30 mouse cellular contexts compared by ENCODE assay signal in genomic region chr16:30221161-30221782, GRCm38 (mm10). TPM values are rescaled to one million over a fixed set of nuclear protein-coding genes. Genes with fewer than 3 reads are reported as not detected.
DNase-seq lines count a peak whose midpoint lies in the region; ATAC-seq and TF ChIP-seq lines count a peak whose summit lies in the region.
"Had no signal": no experiment of that assay in that cellular context is flagged by ENCODE, and none has a peak within 500 bp of the region (broad histone marks: within the 10 kb centered on the region; RNA-seq: fewer than 3 reads in every experiment).

No protein-coding gene starts in this region.

- no peaks in the 10 kb centered on the region for H3K36me3 ChIP-seq in kidney, adult 2 months (ENCODE audit: control insufficient read depth, insufficient read depth, low read length)
- H3K36me3 ChIP-seq in limb, embryonic 15.5 days: no peaks in the 10 kb centered on the region
- H3K36me3 ChIP-seq in limb, embryonic 10.5 days: no peaks in the 10 kb centered on the region
- H3K36me3 ChIP-seq: embryonic facial prominence, embryonic 13.5 days; forebrain, embryonic 10.5 days; G1E; heart, embryonic 10.5 days; heart, embryonic 13.5 days had no signal

- H3K4me3 ChIP-seq in kidney, adult 2 months (ENCODE audit: insufficient read depth, low read depth, low read length): no peak overlapping the region
- no peak overlapping the region for H3K4me3 ChIP-seq in limb, embryonic 15.5 days
- H3K4me3 ChIP-seq in limb, embryonic 10.5 days: no peak overlapping the region
- H3K4me3 ChIP-seq: embryonic facial prominence, embryonic 13.5 days; forebrain, embryonic 10.5 days; forebrain, embryonic 13.5 days; heart, adult 2 months; heart, embryonic 10.5 days; heart, embryonic 13.5 days had no signal

- H3K9me3 ChIP-seq in limb, embryonic 15.5 days: no peaks in the 10 kb centered on the region
- H3K9me3 ChIP-seq in limb, embryonic 10.5 days (replicated peaks): no peaks in the 10 kb centered on the region
- H3K9me3 ChIP-seq: embryonic facial prominence, embryonic 13.5 days; forebrain, embryonic 10.5 days; forebrain, embryonic 13.5 days; G1E; heart, embryonic 10.5 days; heart, embryonic 13.5 days had no signal

- ATAC-seq in limb, embryonic 15.5 days (ENCODE audit: insufficient number of reproducible peaks, low FRiP score, low TSS enrichment, low read depth): no peak
- ATAC-seq: forebrain, embryonic 13.5 days; forebrain, embryonic 16.5 days; hindbrain, postnatal 0 days; Patski had no signal

- 70% methylated on average over 13 of the region's 13 CpGs for WGBS in kidney, adult 2 months
- WGBS in limb, embryonic 15.5 days: 68% methylated on average over 13 of the region's 13 CpGs
- 69% methylated on average over 13 of the region's 13 CpGs for WGBS in limb, embryonic 10.5 days

- H3K27ac ChIP-seq in kidney, adult 2 months (ENCODE audit: insufficient read depth, low read depth, low read length): no peak overlapping the region
- H3K27ac ChIP-seq in limb, embryonic 15.5 days: peak overlapping the region; percentile 57; the same call in 1 of the 2 replicates
- no peak overlapping the region for H3K27ac ChIP-seq in limb, embryonic 10.5 days
- H3K27ac ChIP-seq: embryonic facial prominence, embryonic 13.5 days; forebrain, embryonic 10.5 days; forebrain, embryonic 13.5 days; heart, adult 2 months; heart, embryonic 10.5 days; heart, embryonic 13.5 days; hindbrain, embryonic 14.5 days; hindbrain, postnatal 0 days had no signal

- no peaks in the 10 kb centered on the region for H3K27me3 ChIP-seq in kidney, adult 2 months (replicated peaks; ENCODE audit: control insufficient read depth, insufficient read depth, low read length)
- H3K27me3 ChIP-seq in limb, embryonic 15.5 days: no peaks in the 10 kb centered on the region
- H3K27me3 ChIP-seq in limb, embryonic 10.5 days (ENCODE audit: low read depth, poor library complexity, severe bottlenecking): peaks cover 31% of the 10 kb centered on the region
- H3K27me3 ChIP-seq: Patski had no signal

- no peaks in the 10 kb centered on the region for H3K4me1 ChIP-seq in kidney, adult 2 months (ENCODE audit: control insufficient read depth, insufficient read depth, low read length)
- H3K4me1 ChIP-seq in limb, embryonic 15.5 days: peaks cover 27% of the 10 kb centered on the region
- peaks cover 14% of the 10 kb centered on the region for H3K4me1 ChIP-seq in limb, embryonic 10.5 days
- H3K4me1 ChIP-seq: forebrain, embryonic 13.5 days; heart, embryonic 10.5 days; heart, embryonic 13.5 days had no signal

- DNase-seq in embryo, embryonic 11 days: peak; percentile 12
- no peak for DNase-seq in embryo, embryonic 9.5 days (ENCODE audit: extremely low spot score)
- peak; percentile 56 for DNase-seq in kidney, adult 2 months
- no peak for DNase-seq in kidney, adult 18-20 months
- no peak for DNase-seq in limb, embryonic 10.5 days (ENCODE audit: low spot score)
- no peak for DNase-seq in lung, postnatal 10 days
- DNase-seq: adrenal gland, postnatal 10 days; adrenal gland, postnatal 36 days; B cell, adult 2 months; cerebellum, adult 18-20 months; cerebellum, adult 9-10 months; cerebellum, postnatal 14 days; gastrocnemius, postnatal 10 days; gastrocnemius, postnatal 36 days; heart, adult 2 months; heart, postnatal 14 days; heart, postnatal 4 days had no signal

- no peak overlapping the region for H3K9ac ChIP-seq in limb, embryonic 15.5 days
- H3K9ac ChIP-seq: embryonic facial prominence, embryonic 13.5 days; forebrain, embryonic 13.5 days; heart, embryonic 13.5 days; hindbrain, embryonic 14.5 days had no signal

- H3K4me2 ChIP-seq in limb, embryonic 15.5 days: no peak overlapping the region
- H3K4me2 ChIP-seq: embryonic facial prominence, embryonic 13.5 days; forebrain, embryonic 13.5 days; heart, embryonic 13.5 days; hindbrain, embryonic 14.5 days had no signal

- TF ChIP-seq POLR2A in kidney, adult 2 months (IDR thresholded peaks at IDR 0.05; ENCODE audit: low read depth, low read length): no peak

- TF ChIP-seq CTCF in kidney, adult 2 months (conservative IDR thresholded peaks at IDR 0.05; ENCODE audit: insufficient read depth, insufficient read length, low read depth, low read length): no peak

RNA-seq across cellular contexts. Expression of gene Cpn2, which starts 46.0 kb away (rescaled TPM):
- polyA plus RNA-seq in kidney, adult 2 months (2012; rRNA removed): 0.42 and 0.52 TPM in 2 replicates
- not detected in 2 replicates for polyA plus RNA-seq in limb, embryonic 15.5 days (2015; fragmentation: Nextera tagmentation; extraction: Ambion mirVana)
- not detected in 2 replicates for polyA plus RNA-seq in limb, embryonic 10.5 days (2016; fragmentation: Nextera tagmentation; extraction: Ambion mirVana)
- polyA plus RNA-seq: embryonic facial prominence, embryonic 13.5 days; forebrain, embryonic 10.5 days; forebrain, embryonic 13.5 days; forebrain, embryonic 16.5 days; G1E; heart, embryonic 13.5 days; heart, embryonic 16.5 days; hindbrain, embryonic 11.5 days; hindbrain, embryonic 14.5 days; hindbrain, postnatal 0 days; Patski had no signal

Comparison
In these comparisons a context has a peak if more than half of its experiments do, and no peak if none do; other contexts are left out.
1. DNase-seq: peak in embryo, embryonic 11 days (single experiment) and kidney, adult 2 months (single experiment); none in embryo, embryonic 9.5 days (single experiment), kidney, adult 18-20 months (single experiment), limb, embryonic 10.5 days (single experiment) and lung, postnatal 10 days (single experiment).